Mouse (Mus musculus) lung, postnatal 0 days (tissue): Measurements from ENCODE around the gene 2010111I01Rik. TPM values are rescaled to one million over a fixed set of nuclear protein-coding genes. Genes with fewer than 3 reads are reported as not detected.

ENCODE experiments used
- ATAC-seq: fragments of 200-750 bp; cut with Nextera tagmentation; 2 replicates; pipeline ENCODE4 v1.8.0; 2017; ENCODE audit warnings: moderate library complexity
- DNase-seq: peaks from one replicate; pipeline ENCODE4 v3.0.0-alpha.2; 2016; ENCODE audit warnings: low spot score
- H3K27ac ChIP-seq: fragments of 300-500 bp; sonication (generic); 2 replicates; pipeline ENCODE4 v1.5.1; 2014; ENCODE audit warnings: antibody characterized with exemption, mild to moderate bottlenecking, low read length, mixed read lengths
- H3K27me3 ChIP-seq: fragments of 300-500 bp; sonication (generic); replicated peaks from 2 replicates; pipeline ENCODE4 v1.6.1; 2014; ENCODE audit warnings: low read length, mixed read lengths; ENCODE audit not compliant: insufficient read depth
- H3K36me3 ChIP-seq: fragments of 300-500 bp; sonication (generic); 2 replicates; pipeline ENCODE4 v1.6.1; 2014; ENCODE audit warnings: low read length, mixed read lengths; ENCODE audit not compliant: insufficient read depth
- H3K4me1 ChIP-seq: fragments of 300-500 bp; sonication (generic); 2 replicates; pipeline ENCODE4 v1.6.1; 2014; ENCODE audit warnings: antibody characterized with exemption, low read depth, low read length, mixed read lengths; ENCODE audit not compliant: insufficient read depth
- H3K4me2 ChIP-seq: fragments of 300-500 bp; sonication (generic); replicated peaks from 2 replicates; pipeline ENCODE4 v1.6.1; 2014; ENCODE audit warnings: low read depth, mild to moderate bottlenecking, low read length, moderate library complexity, mixed read lengths
- H3K4me3 ChIP-seq: fragments of 300-500 bp; sonication (generic); 2 replicates; pipeline ENCODE4 v1.5.1; 2014; ENCODE audit warnings: low read depth, low read length
- H3K9ac ChIP-seq: fragments of 300-500 bp; sonication (generic); replicated peaks from 2 replicates; pipeline ENCODE4 v1.6.1; 2014; ENCODE audit warnings: low read depth, mild to moderate bottlenecking
- H3K9me3 ChIP-seq: fragments of 300-500 bp; sonication (generic); 2 replicates; pipeline ENCODE4 v1.6.1; 2016; ENCODE audit warnings: low read length, mixed read lengths
- CTCF ChIP-seq: IDR thresholded peaks from 2 replicates; pipeline ENCODE4 v1.5.1; 2016; ENCODE audit warnings: antibody characterized with exemption, mild to moderate bottlenecking
- EP300 ChIP-seq: IDR thresholded peaks from 2 replicates; pipeline ENCODE4 v1.6.1; 2016; ENCODE audit warnings: antibody characterized with exemption, mild to moderate bottlenecking, control low read depth
- WGBS: fragments of 180-500 bp; shearing (Covaris S2); extraction: QIAGEN DNeasy Blood & Tissue Kit; methylation state at CpG from one replicate; pipeline ENCODE4 v1.1.7; 2014; 5-methylcytosine and 5-hydroxymethylcytosine counted together
- polyA plus RNA-seq: library from polyadenylated mRNA; unstranded; fragments of >200 nt; fragmentation: Nextera tagmentation; extraction: Ambion mirVana; gene quantifications from 2 replicates; pipeline ENCODE4 v1.2.1, GENCODE M21; 2015

The 2010111I01Rik gene
- polyA plus RNA-seq, 1 experiment from 2014 or later, result 130 TPM

DNA sequence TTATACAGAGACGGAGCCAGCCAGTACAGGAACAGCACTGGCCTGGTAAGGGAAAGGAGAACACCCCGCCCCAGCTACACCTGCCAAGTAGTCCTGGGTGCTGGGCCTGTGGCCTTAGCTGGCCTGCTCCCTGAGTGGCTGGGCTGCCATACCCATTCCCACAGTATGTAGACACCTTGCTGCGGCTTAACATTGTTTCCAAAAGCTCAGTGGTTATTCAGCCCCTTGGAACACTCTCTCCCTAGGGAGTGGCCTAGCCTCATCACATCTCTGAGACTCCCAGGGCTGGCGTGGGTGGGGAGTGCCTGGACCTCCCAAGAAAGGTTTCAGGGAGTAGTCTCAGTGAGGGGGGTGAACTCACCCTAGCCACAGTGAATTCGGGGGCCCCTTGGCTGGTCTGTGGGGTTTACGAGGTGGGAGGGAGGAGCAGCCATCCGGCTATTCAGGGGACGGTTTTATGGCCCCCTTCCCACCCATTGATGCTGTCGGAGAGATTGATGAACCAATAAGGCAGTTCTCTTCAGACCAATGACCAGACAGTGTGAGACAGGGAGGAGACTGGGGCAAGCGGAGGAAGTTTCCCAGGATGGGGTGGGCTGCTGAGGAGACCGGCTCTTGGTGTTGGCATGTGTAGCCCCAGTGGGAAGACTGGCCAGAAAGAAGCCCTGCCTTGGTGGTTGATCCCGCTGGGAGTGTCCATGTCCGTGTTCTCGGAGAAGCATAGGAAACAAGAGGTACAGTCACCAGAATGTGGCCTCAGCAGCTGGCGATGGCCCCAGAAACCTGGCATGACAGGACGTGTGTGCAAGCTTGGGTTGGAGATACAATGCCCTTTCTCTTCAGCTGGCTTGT lies 340.7 kb downstream of the 2010111I01Rik start:
- TF ChIP-seq CTCF, result no peak
- TF ChIP-seq EP300, result no peak

GRCm38 (mm10) chr13:63306768-63307167 lies 342.1 kb downstream of the 2010111I01Rik start:
- no peak overlapping the region for H3K4me2 ChIP-seq
- 77% methylated on average over 5 of the region's 5 CpGs for WGBS
- no peak for DNase-seq
- no peak overlapping the region for H3K9ac ChIP-seq
- peaks cover 16% of the 10 kb centered on the region; the same call in 1 of the 2 replicates for H3K36me3 ChIP-seq
- no peaks in the 10 kb centered on the region for H3K27me3 ChIP-seq
- no peak overlapping the region for H3K27ac ChIP-seq
- no peak overlapping the region for H3K4me3 ChIP-seq
- no peaks in the 10 kb centered on the region for H3K9me3 ChIP-seq
- no peaks in the 10 kb centered on the region for H3K4me1 ChIP-seq
- TF ChIP-seq EP300, result no peak
- no peak for TF ChIP-seq CTCF
- ATAC-seq, result no peak

More for the DNA sequence above, 340.7 kb downstream of the 2010111I01Rik start:
- Histone ChIP-seq H3K9ac (no peak overlapping the region), H3K27ac (no peak overlapping the region), H3K36me3 (peaks cover 30% of the 10 kb centered on the region), H3K4me2 (no peak overlapping the region), H3K9me3 (no peaks in the 10 kb centered on the region), H3K4me1 (no peaks in the 10 kb centered on the region), H3K27me3 (no peaks in the 10 kb centered on the region), H3K4me3 (no peak overlapping the region)
- DNase-seq, result no peak
- 65% methylated on average over 16 of the region's 16 CpGs for WGBS
- peak; percentile 45 for ATAC-seq

GRCm38 (mm10) chr13:63309563-63309962 lies 344.9 kb downstream of the 2010111I01Rik start:
- no peaks in the 10 kb centered on the region for H3K9me3 ChIP-seq
- no peak overlapping the region for H3K27ac ChIP-seq
- H3K9ac ChIP-seq, result no peak overlapping the region
- ATAC-seq (no peak), DNase-seq (no peak)
- 0 out of 2 replicates have a peak, but pooled peaks cover 4% of the 10 kb centered on the region for H3K36me3 ChIP-seq
- H3K4me1 ChIP-seq, result no peaks in the 10 kb centered on the region
- H3K27me3 ChIP-seq, result no peaks in the 10 kb centered on the region
- H3K4me3 ChIP-seq, result no peak overlapping the region
- TF ChIP-seq CTCF (no peak), EP300 (no peak)
- no peak overlapping the region for H3K4me2 ChIP-seq
- WGBS, result 72% methylated on average over 3 of the region's 3 CpGs

- H3K4me1 ChIP-seq, result no peaks in the 10 kb centered on the region
- TF ChIP-seq EP300, result no peak
- TF ChIP-seq CTCF, result no peak
- no peak overlapping the region for H3K27ac ChIP-seq
- H3K9me3 ChIP-seq, result no peaks in the 10 kb centered on the region
- H3K9ac ChIP-seq, result no peak overlapping the region
- H3K36me3 ChIP-seq, result 0 out of 2 replicates have a peak, but pooled peaks cover 4% of the 10 kb centered on the region
- no peak for DNase-seq
- no peaks in the 10 kb centered on the region for H3K27me3 ChIP-seq
- 68% methylated on average over 2 of the region's 2 CpGs for WGBS
- ATAC-seq, result no peak
- H3K4me2 ChIP-seq, result no peak overlapping the region
- H3K4me3 ChIP-seq, result no peak overlapping the region
Observed at GRCm38 (mm10) chr13:63311156-63311555, 346.5 kb downstream of the 2010111I01Rik start.

GRCm38 (mm10) chr13:63313247-63313646 lies 348.6 kb downstream of the 2010111I01Rik start:
- Histone ChIP-seq H3K27me3 (no peaks in the 10 kb centered on the region), H3K9me3 (no peaks in the 10 kb centered on the region), H3K9ac (no peak overlapping the region), H3K36me3 (peaks cover 10% of the 10 kb centered on the region; the same call in 1 of the 2 replicates), H3K4me2 (no peak overlapping the region), H3K4me1 (no peaks in the 10 kb centered on the region), H3K27ac (no peak overlapping the region), H3K4me3 (no peak overlapping the region)
- WGBS, result 90% methylated on average over 1 of the region's 1 CpGs
- ATAC-seq, result no peak
- no peak for DNase-seq
- TF ChIP-seq EP300 (no peak), CTCF (no peak)

DNA sequence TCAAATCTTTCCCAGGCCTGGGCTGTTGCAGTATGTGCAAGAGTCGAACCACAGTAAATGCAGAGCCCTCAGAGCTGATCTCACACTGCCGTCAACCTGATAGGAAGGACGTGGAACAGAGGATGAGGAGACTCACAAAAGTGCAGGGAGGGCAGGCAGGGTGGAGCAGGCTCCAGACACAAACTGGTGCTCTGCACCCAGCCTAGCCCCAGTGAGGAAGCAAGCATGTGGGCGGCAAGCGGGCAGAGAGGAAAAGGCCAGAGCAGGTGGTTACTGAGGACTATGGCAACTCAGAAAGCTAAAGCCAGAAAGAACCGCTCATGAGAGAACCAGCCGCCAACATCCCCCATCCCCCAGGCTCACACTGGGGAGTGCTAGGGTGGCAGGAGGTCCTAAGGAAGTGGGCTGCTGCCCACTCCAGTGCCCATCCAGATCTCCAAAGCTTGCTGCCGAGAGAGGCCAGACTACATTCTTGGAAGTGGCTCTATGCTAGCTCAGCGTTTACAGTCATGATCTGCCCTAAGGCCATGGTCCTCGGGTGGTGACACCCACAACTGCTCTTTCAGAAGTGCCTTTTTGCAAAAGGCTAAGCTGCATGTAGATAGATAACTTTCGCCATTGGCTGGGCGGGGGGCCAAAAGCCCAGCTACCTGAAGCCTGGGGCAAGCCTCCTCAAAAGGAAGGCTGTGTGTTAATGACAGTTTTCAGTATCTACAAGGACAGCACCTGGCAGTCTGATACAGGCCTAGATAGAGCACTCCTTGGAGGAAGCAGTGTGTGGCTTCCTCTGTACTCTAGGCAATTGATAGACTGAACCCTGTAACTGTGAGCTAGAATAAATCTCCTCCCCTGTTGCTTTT lies 349.3 kb downstream of the 2010111I01Rik start:
- Histone ChIP-seq H3K4me1 (no peaks in the 10 kb centered on the region), H3K4me2 (no peak overlapping the region), H3K9ac (no peak overlapping the region), H3K9me3 (no peaks in the 10 kb centered on the region), H3K4me3 (no peak overlapping the region), H3K27me3 (no peaks in the 10 kb centered on the region), H3K36me3 (peaks cover 10% of the 10 kb centered on the region; the same call in 1 of the 2 replicates), H3K27ac (no peak overlapping the region)
- 70% methylated on average over 12 of the region's 12 CpGs for WGBS
- ATAC-seq, result no peak
- TF ChIP-seq EP300 (no peak), CTCF (no peak)
- DNase-seq, result no peak
